Mouse (Mus musculus) E14TG2a.4 (cell line): ENCODE measurements at regions not wholly inside any gene's neighbourhood (a gene's known extent, or its start where the extent isn't known, plus 50 kb on each side); places are given as distances from the start of the nearest gene placed in this dataset.

Experiments
- CTCF ChIP-seq: conservative IDR thresholded peaks from 2 replicates; pipeline ENCODE4 v1.5.1; 2014; ENCODE audit warnings: low read length
- NANOG ChIP-seq: IDR thresholded peaks from 2 replicates; pipeline ENCODE4 v1.6.1; 2014; ENCODE audit warnings: borderline replicate concordance, low read length, mixed read lengths
- POU5F1 ChIP-seq: IDR thresholded peaks from 2 replicates; pipeline ENCODE4 v1.6.1; 2014; ENCODE audit warnings: low read length, borderline replicate concordance

DNA sequence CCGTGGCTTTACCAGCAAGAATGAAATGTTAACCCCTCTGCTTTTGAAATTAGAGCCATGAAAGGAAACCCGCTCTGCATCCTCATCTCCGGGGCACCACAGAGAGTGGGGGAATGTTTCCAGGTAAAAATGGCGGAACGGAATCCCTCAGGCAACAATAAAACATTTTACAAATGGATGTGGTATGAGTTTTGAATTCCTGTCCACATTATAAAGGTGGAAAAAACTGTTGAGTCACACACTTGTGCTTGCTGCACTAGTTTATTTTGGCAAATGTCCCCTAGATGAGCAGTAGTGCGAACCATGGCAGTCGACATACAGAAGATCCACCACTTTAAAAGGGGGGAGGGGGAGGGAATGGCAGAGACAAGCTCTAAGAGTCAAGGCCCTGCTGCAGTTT lies 289.4 kb upstream of the Nt5e start:
- TF ChIP-seq CTCF = no peak
- TF ChIP-seq POU5F1 = no peak
- no peak for TF ChIP-seq NANOG
